Mouse (Mus musculus): ENCODE results near the gene Gm17622. TPM values are rescaled to one million over a fixed set of nuclear protein-coding genes. Genes with fewer than 3 reads are reported as not detected.

Gm17622 gene
- polyA plus RNA-seq (2021; fragmentation: Nextera tagmentation), result not detected in 2 replicates
- long read RNA-seq, experiment 1, result 0 reads
- long read RNA-seq, experiment 2, result 0 reads

DNA sequence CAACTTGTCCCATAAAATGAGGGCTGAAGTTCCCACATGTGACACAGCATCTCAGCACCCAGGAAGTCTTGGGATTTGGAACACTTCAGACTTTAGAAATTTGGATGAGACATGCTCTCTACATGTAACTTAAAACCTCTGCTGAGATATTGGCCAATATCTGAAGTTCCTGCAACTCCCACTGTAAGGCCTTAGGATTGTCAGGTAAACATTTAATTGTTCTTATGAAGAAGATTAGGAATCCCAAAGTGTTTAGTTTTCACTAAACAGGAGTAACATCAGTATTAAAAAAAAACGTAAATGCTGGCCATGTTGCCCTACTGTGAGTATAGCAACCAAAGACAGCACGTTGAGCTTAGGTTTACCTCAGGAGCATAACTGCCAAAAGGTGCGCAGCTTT, at the start of gene Gm17622:
Gene Gm17622, plus strand, starts transcription at position 301 of the 400 bp plus-strand sequence.

DNA sequence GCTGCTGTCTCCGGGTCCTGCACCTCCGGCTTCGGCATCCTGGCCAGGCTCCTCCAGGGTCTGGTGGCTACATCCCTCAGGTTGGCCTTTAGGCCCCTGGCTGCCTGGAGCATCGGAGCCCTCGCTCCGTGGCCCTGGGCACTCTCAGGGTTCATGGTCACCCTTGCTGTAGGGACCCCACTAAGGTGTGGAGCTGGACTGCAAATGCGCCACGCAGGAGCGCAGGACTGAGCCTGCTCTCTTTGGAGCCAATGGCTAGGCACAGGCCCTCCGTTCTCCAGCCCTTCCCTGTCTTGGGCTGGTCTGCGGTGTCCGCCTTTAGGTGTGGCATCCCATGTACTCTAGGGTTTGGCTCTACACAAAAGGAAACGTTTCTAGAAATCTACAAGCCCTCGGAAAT, 19.6 kb upstream of the Gm17622 start, which contains the start of gene Ankdd1b:
Gene Ankdd1b, minus strand, starts transcription at position 242 of the 400 bp plus-strand sequence.

Other genes starting within 250 kb of the Gm17622 start
- 12.4 and 15.5 TPM in 2 replicates for gene Poc5, start 102.4 kb upstream of the Gm17622 start, polyA plus RNA-seq (2021; fragmentation: Nextera tagmentation)
- gene Ankdd1b, start 19.5 kb upstream of the Gm17622 start, polyA plus RNA-seq (2021; fragmentation: Nextera tagmentation), result 0.15 and 0.19 TPM in 2 replicates
- gene Polk, start 51.8 kb downstream of the Gm17622 start, polyA plus RNA-seq (2021; fragmentation: Nextera tagmentation), result 3.7 and 4.0 TPM in 2 replicates
- gene Col4a3bp, start 51.9 kb downstream of the Gm17622 start, polyA plus RNA-seq (2021; fragmentation: Nextera tagmentation), result 8.9 and 11.6 TPM in 2 replicates
- 47.4 and 63.4 TPM in 2 replicates for gene Hmgcr, start 180.2 kb downstream of the Gm17622 start, polyA plus RNA-seq (2021; fragmentation: Nextera tagmentation)

All from left cerebral cortex, adult 6 months (tissue).